Mouse (Mus musculus) layer of hippocampus, adult 9-11 months (tissue): Measurements from ENCODE around the gene Hsf5.

ENCODE experiments used
- DNase-seq: peaks from one replicate; pipeline ENCODE4 v3.0.0; 2022

Hsf5 gene

DNA sequence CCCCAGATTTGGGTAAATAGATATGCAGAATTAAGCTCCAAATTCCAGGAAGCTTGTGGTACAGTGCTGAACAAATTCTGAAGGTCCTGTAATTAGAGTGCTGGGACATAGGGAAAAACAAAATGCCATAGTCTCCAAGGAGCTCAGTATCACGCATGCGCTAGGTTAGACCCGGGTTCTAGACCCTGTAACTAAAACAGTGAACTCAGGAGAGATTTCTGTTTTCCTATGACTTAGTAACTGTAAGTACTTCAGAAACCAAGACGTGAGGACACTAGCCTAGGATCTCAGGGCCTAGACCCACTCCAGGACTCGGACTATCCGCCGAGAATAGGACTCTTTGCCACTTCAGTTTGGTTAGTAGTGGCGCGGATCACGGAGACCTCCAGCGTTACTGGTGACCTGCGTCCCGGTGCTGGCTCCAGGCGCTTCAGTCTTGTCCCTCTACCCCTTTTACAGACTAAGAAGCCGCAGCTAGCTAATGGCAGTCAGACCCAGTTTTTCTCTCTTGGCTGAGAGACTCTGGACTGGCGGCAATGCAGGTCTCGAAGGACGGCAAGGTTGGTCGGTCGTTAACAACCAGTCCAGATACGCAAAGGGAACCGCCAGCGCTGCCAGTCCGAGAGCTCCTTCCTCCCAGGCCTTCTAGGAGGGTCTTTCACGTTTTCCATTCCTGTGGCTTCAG is 26.0 kb upstream of the Hsf5 start:
- no peak for DNase-seq

DNA sequence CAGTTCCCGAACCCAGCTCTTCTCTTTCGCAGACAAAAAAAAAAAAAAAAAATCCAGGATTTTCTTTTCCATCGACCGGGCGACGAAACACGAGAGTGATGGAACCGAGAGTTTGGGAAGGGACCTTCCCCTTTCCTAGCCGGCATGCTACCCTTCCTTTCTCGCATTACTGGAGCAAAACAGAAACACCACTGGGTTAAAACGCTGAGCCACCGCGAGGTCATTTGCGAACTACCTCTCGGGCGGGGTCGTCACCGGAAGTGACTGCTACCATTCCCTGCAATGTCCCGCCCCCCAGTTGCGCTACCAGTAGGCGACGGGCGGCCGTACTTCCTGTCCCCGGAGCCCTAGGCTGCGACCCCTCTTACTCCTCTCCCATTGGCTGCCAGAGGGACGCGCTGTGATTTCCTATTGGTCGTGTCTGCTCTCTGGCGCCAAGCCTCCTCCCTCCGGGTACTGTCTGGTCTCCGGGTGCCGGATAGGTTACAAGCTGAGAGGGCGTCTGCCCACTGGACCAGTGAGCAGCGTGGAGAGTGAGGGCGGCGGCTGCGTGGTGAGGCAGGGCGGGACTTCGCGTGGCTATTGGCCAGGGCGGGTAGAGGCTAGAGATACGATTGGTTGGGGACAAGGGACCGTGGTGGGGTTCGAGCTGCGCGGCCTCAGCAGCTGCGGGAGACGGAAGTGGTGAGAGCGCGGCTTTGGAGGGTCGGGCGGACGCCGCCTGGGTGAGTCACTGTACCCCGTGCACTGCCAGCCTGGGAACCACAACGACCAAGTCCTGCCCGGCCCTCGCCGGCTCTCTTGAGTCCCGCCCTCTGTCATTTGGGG is 25.2 kb upstream of the Hsf5 start, which contains the start of gene Mtmr4:
TSS of gene Mtmr4 (plus strand) at position 637 of the 828 bp plus-strand sequence.
- peak; percentile 100 for DNase-seq

DNA sequence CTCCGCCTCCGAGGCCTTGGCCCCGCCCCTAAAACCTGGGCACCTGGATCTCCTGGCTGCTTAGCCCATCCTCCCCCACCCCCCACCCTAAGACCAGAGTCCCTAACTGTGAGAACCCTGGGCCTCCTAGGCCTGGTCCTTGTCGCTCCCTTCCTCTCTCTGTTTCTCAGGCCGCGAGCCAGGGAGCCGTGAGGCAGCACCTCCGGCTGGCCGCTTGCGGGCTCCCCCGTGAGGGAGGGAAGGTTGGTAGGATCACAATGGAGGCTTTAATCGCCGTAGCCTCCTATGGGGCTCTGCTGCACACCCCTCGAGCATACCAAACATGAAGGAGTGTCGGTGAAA is 24.6 kb upstream of the Hsf5 start:
- DNase-seq, result no peak

GRCm38 (mm10) chr11:87592713-87593598 is 24.0 kb upstream of the Hsf5 start:
- DNase-seq, result no peak

DNA sequence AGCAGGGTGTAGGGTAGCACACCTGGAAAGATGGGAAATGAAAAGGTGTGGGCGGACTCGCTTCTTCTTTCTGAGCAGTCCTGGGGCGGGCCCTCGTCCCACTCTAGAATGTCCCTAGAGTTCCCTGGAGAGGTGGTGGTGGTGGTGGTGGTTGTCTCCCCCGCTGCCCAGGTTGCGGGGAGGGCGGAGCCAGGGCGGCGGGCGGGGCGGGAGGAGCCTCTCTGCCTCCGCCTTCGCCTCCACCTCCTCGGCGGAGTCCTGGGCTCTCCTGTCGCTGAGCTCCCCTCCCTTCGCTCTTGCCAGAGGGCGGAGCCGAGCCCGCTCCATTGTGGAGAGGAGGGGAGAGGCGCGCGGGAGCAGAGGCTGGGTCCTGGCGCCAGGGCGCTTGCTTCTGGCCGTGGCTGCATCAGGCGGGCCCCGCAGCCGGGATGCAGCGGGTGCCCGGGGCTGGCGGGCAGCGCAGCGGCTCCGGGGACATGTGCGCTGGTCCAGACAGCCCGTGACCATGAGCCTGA is 21.6 kb upstream of the Hsf5 start:
- DNase-seq, result peak; percentile 88

DNA sequence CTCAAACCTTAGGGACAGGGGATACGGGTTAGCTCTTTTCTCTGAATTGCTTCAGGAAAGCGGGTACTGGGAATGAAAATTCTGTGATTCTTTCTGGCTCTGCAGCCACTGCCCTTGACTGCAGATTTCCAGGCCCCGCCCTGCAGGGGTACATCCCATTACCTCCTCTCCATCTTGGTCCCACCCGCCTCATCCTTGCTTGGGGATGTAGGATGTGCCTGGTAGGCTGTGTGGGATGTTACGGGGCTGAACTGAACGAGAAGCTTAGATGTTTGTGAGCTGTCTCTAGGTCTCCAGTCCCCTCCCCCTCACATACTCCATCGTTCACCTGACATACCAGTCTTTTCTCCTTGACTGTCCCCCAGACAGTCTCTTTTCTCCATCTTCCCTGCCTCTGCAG is 21.0 kb upstream of the Hsf5 start:
- DNase-seq, result no peak

- DNase-seq, result no peak
These were observed 20.5 kb upstream of the Hsf5 start for GRCm38 (mm10) chr11:87596492-87596891.

- no peak for DNase-seq
These were observed 19.9 kb upstream of the Hsf5 start for GRCm38 (mm10) chr11:87597061-87597460.

GRCm38 (mm10) chr11:87599395-87600089 is 17.4 kb upstream of the Hsf5 start:
- DNase-seq, result no peak

- no peak for DNase-seq
These were observed 16.6 kb upstream of the Hsf5 start for GRCm38 (mm10) chr11:87600322-87600853.

DNA sequence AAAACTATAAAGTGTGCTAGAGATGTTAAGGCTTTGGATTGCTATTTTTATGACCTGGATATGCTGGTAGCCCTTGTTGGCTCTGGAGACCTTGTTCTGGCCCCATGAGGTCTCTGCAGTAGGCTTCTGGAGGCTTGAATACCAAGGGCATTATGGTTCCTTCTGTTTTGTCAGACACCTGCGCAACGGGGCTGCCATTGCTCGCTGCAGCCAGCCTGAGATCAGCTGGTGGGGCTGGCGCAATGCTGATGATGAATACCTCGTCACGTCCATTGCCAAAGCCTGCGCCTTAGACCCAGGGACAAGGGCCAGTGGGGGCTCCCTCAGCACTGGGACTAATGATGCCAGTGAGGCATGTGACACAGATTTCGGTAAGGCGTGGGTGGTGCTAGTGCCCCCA is 14.7 kb upstream of the Hsf5 start:
- peak; percentile 0 for DNase-seq

DNA sequence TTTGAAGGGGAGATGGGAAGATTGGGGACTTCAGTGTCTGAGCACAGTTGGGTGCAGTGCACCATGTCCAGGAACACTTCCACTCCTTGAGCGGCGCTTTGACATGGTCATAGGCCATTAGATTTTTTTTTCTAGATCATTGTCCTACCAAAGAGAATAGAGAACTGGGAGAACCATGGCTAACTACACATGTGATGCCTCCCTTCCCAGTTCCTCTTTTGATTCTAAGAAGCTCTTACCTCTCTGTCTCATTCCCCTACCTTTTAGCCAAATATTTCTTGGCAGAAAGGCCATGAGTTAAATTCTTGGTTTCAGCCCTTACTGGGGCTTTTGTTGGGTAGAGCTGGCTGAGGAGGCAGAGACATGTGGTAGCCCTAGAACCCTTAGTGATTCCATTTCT is 13.4 kb upstream of the Hsf5 start:
- DNase-seq, result no peak

DNA sequence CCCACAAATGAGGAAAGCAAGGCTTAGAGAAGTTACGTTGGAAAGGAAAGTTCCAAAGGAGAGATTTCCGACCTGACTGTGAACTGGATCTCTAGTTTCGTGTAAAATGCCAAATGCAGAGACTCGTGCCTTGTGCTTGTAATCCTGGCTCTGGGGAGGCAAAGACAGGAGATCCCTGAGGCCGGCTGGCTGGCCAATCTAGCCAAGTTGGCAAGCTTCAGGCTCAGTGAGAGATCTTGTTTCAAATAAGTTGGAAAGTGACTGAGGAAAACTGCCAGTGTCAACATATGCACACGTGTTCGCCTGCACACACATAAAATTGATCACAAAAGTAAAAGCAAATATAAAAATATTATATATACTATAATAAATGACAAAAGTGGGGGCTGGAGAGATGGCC is 7.7 kb upstream of the Hsf5 start:
- DNase-seq, result no peak

DNA sequence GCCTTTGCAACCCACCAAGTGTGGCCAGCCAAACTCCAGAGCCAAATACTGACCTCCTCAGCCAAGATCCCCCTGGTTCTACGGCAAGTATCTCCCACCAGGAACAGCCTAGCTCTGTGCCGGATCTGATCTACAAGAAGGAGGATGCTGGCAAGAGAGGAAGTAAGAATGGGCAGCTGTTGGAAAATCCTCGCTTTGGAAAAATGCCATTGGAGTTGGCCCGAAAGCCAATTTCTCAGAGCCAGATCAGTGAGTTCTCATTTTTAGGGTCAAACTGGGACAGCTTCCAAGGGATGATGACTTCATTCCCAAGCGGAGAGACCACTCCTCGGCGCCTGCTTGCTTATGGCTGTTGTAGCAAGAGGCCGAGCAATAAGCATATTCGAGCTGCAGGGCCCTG is 5.4 kb upstream of the Hsf5 start:
- DNase-seq, result no peak

DNA sequence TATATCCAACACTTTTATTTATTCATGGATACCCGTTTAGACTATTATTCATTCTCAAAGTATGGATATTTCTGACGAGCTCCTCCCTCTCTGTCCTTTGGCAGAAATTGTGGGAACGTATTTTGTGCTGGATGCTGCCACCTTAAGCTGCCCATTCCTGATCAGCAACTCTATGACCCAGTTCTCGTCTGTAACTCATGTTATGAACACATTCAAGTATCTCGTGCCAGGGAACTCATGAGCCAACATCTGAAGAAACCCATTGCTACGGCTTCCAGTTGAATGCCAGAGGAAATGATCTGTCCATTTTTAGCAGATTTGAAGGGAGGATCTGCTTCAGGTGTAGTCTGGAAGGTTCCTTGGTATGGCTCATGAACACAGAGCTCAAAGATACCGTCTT is 3.0 kb upstream of the Hsf5 start:
- no peak for DNase-seq

DNA sequence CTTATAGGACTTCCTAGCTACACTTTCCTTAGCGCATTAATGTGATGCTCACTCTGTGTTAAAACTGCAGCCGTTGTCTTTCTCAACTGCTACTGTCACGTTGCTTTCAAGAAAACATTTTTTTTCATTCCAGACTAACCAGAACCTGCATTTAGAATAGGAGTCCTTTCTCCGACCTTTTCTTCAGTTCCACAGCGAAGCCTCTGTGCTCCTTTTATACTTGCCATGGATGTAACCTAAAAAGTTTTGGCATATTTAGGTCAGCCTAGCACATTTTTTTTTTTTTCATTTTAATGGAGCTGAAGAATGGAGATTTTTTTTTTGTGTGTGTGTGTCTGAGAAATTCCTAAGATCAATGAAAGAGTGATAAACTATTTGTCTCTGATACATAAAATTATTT is 1.4 kb upstream of the Hsf5 start:
- DNase-seq, result no peak

- DNase-seq, result no peak
These were observed 1.0 kb upstream of the Hsf5 start for GRCm38 (mm10) chr11:87615952-87616351.

DNA sequence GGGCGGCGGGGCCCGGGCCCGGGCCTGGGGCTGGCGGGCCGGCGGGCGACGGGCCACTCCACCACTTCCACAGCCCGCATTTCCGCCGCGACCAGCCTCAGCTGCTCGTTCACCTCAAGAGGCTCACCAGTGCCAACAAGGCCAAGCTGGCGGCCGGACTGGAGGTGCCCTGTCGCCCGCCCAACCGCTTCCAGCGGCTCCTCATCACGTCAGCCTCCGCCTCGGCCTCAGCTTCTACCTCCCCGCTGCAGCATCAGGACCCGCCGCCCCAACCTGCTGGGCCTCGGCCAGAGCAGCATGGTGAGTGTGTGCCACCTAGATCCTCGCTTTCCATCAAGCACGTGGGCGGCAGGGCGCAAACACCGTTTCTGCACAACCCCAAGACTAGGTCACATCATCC is 642 bp downstream of the Hsf5 start:
- no peak for DNase-seq

GRCm38 (mm10) chr11:87623160-87623559 is 6.2 kb downstream of the Hsf5 start:
- DNase-seq, result no peak

- DNase-seq, result no peak
These were observed 12.9 kb downstream of the Hsf5 start for GRCm38 (mm10) chr11:87629859-87630258.

DNA sequence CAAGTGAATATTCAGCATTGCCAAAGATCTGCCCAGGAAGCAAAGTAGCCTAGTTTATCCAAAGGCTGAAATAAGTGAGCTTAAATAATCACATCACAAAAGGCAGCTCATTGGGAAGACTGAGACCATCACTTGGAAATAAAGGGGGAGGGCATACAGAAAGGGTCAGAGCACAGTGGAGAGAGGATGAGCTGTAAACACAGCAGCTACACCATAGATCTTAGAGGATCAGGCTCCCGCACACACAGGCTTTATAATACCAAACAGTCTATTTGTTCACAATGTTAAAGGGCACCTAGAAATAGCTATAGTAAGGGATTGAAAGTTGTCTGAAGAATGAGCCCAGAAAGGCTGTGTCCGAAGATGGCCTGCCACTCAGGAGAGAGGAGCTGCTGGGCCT is 21.8 kb downstream of the Hsf5 start:
- no peak for DNase-seq

DNA sequence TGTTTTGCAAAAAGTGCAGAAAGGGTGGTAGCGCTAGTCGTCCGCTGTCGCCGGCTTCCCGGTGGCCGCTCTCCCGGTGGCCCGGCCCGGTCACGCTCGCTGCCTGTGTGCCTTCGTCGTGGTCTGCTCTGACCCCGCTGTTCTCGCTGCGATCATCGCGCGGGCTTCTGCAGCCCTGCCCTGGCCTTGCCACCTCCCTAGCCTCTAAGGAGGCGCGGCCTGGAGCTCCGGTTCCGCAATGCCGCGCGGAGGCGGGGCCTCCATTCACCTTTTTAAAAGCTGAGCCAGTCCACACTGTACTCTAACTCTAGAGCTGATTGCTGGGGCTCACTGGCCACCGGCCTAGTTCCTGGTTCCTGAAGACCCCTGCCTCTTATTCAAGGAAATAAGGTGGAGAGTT is 22.2 kb downstream of the Hsf5 start:
- no peak for DNase-seq
